Mouse (Mus musculus) lung, postnatal 0 days (tissue): Measurements from ENCODE around the gene Lrrc56.

Experiments
- CTCF ChIP-seq: IDR thresholded peaks from 2 replicates; pipeline ENCODE4 v1.5.1; 2016; ENCODE audit warnings: antibody characterized with exemption, mild to moderate bottlenecking
- EP300 ChIP-seq: IDR thresholded peaks from 2 replicates; pipeline ENCODE4 v1.6.1; 2016; ENCODE audit warnings: antibody characterized with exemption, mild to moderate bottlenecking, control low read depth

- TF ChIP-seq CTCF, result no peak
- TF ChIP-seq EP300, result no peak
Observed at GRCm38 (mm10) chr7:141192776-141193347, 1.1 kb upstream of the Lrrc56 start.
